Mouse (Mus musculus) CH12.LX (cell line): ENCODE results near the gene Ccno.

Source experiments
- CTCF ChIP-seq, 2 experiments: IDR thresholded peaks in 1 of 2; conservative IDR thresholded peaks in 1 of 2; 2 replicates each; pipeline ENCODE4 v1.5.1; 2011 to 2012; ENCODE audit warnings: low read depth in 2 of 2, low read length in 2 of 2, improper control_type of control experiment in 1 of 2, inconsistent platforms in 1 of 2, mild to moderate bottlenecking in 1 of 2, moderate library complexity in 1 of 2
- ELF1 ChIP-seq: IDR thresholded peaks from 2 replicates; pipeline ENCODE4 v1.6.1; 2014; ENCODE audit warnings: low read depth, mild to moderate bottlenecking, inconsistent platforms, low read length, improper control_type of control experiment
- EP300 ChIP-seq: IDR thresholded peaks from 2 replicates; pipeline ENCODE4 v1.6.1; 2011; ENCODE audit warnings: low read length, improper control_type of control experiment
- GABPA ChIP-seq: IDR thresholded peaks from 2 replicates; pipeline ENCODE4 v1.6.1; 2012; ENCODE audit warnings: low read depth, low read length, improper control_type of control experiment, inconsistent platforms; ENCODE audit not compliant: insufficient replicate concordance
- JUND ChIP-seq: conservative IDR thresholded peaks from 2 replicates; pipeline ENCODE4 v1.6.1; 2011; ENCODE audit warnings: low read depth, low read length, improper control_type of control experiment
- MAX ChIP-seq: IDR thresholded peaks from 2 replicates; pipeline ENCODE4 v1.6.1; 2011; ENCODE audit warnings: low read length, improper control_type of control experiment
- MEF2A ChIP-seq: IDR thresholded peaks from 2 replicates; pipeline ENCODE4 v1.6.1; 2014; ENCODE audit warnings: low read depth, mild to moderate bottlenecking, inconsistent platforms, low read length, improper control_type of control experiment, borderline replicate concordance
- MXI1 ChIP-seq: IDR thresholded peaks from 2 replicates; pipeline ENCODE4 v1.6.1; 2011; ENCODE audit warnings: mild to moderate bottlenecking, low read depth, low read length, improper control_type of control experiment
- NELFE ChIP-seq: IDR thresholded peaks from 2 replicates; pipeline ENCODE4 v1.6.1; 2011; ENCODE audit warnings: low read depth, low read length, improper control_type of control experiment
- POLR2A ChIP-seq: IDR thresholded peaks from 2 replicates; pipeline ENCODE4 v1.6.1; 2011; ENCODE audit warnings: low read depth, mild to moderate bottlenecking, improper control_type of control experiment, low read length
- TBP ChIP-seq: conservative IDR thresholded peaks from 2 replicates; pipeline ENCODE4 v1.6.1; 2011; ENCODE audit warnings: low read depth, low read length, improper control_type of control experiment
- UBTF ChIP-seq: IDR thresholded peaks from 2 replicates; pipeline ENCODE4 v1.6.1; 2012; ENCODE audit warnings: low read depth, mild to moderate bottlenecking, inconsistent platforms, low read length, improper control_type of control experiment, moderate library complexity
- ZMIZ1 ChIP-seq: IDR thresholded peaks from 2 replicates; pipeline ENCODE4 v1.6.1; 2012; ENCODE audit warnings: low read depth, mild to moderate bottlenecking, inconsistent platforms, low read length, improper control_type of control experiment

DNA sequence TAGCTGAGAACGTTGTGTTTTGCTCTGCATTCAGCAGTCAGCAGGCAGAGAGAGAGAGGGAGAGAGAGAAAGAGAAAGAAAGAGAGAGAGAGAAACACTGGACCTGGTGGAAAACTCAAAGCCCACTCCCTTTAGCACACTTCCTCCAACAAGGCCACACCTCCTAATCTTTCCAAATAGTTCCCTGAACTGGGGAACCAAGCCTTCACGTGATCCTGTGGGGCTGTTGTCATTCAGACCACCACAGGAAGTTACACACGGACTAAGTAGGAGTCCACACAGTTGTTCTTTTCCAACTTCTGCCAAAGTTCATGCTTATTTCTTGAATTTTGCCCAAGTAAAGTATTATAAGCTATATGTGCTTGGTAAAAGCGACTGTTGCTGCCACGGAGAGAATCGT, 41.7 kb upstream of the Ccno start:
- TF ChIP-seq CTCF (conservative IDR thresholded peaks at IDR 0.05 in 1 of 2, IDR thresholded peaks at IDR 0.05 in 1 of 2; ENCODE audit: low read depth in 2 of 2, low read length in 2 of 2) (no peak), NELFE (no peak), GABPA (no peak), ZMIZ1 (no peak), POLR2A (no peak), JUND (no peak), TBP (no peak), MAX (no peak), MEF2A (no peak), ELF1 (no peak), UBTF (no peak), EP300 (no peak), MXI1 (no peak)
